Mouse (Mus musculus): Measurements from ENCODE around the gene Gabre. TPM values are rescaled to one million over a fixed set of nuclear protein-coding genes. Genes with fewer than 3 reads are reported as not detected.

Gabre gene
- 0.41 and 0.97 TPM in 2 replicates for polyA plus RNA-seq (2015; fragmentation: Nextera tagmentation; extraction: Ambion mirVana)

GRCm38 (mm10) chrX:72274659-72275371 lies at the start of gene Gabre:
Gene Gabre (minus strand): TSS chrX:72274803.
- 20% methylated on average over 34 of the region's 36 CpGs for WGBS
- H3K9ac ChIP-seq (replicated peaks) = 0 out of 2 replicates have a peak within 1 kb of the TSS, but pooled peaks have one; percentile 36
- H3K4me1 ChIP-seq (replicated peaks) = no peaks in the 10 kb centered on the region

GRCm38 (mm10) chrX:72297812-72298211 lies 23.2 kb upstream of the Gabre start:
- 94% methylated on average over 2 of the region's 2 CpGs for WGBS
- H3K27me3 ChIP-seq = no peaks in the 10 kb centered on the region

More at GRCm38 (mm10) chrX:72274659-72275371, at the start of gene Gabre:
- Histone ChIP-seq H3K36me3 (no peaks in the 10 kb centered on the region), H3K27me3 (no peaks in the 10 kb centered on the region), H3K9me3 (no peaks in the 10 kb centered on the region), H3K4me3 (replicated peaks) (peak within 1 kb of the TSS; percentile 45), H3K27ac (no peak within 1 kb of the TSS), H3K4me2 (replicated peaks) (peak within 1 kb of the TSS; percentile 65)
- peak; percentile 89 for ATAC-seq

GRCm38 (mm10) chrX:72275372-72275663 lies 715 bp upstream of the Gabre start:
- Histone ChIP-seq H3K36me3 (no peaks in the 10 kb centered on the region), H3K27me3 (no peaks in the 10 kb centered on the region), H3K27ac (no peak overlapping the region), H3K4me3 (replicated peaks) (peak overlapping the region; percentile 45; the same call in 1 of the 2 replicates), H3K4me1 (replicated peaks) (no peaks in the 10 kb centered on the region), H3K9me3 (no peaks in the 10 kb centered on the region), H3K4me2 (replicated peaks) (peak overlapping the region; percentile 65), H3K9ac (replicated peaks) (no peak overlapping the region)
- 77% methylated on average over 1 of the region's 1 CpGs for WGBS
- peak; percentile 14; the same call in 1 of the 2 replicates for ATAC-seq

More at GRCm38 (mm10) chrX:72297812-72298211, 23.2 kb upstream of the Gabre start:
- Histone ChIP-seq H3K4me3 (replicated peaks) (no peak overlapping the region), H3K4me1 (replicated peaks) (no peaks in the 10 kb centered on the region), H3K9ac (replicated peaks) (no peak overlapping the region), H3K36me3 (no peaks in the 10 kb centered on the region), H3K9me3 (no peaks in the 10 kb centered on the region), H3K4me2 (replicated peaks) (no peak overlapping the region), H3K27ac (no peak overlapping the region)
- ATAC-seq = no peak

GRCm38 (mm10) chrX:72273966-72274658 lies 491 bp downstream of the Gabre start:
- H3K4me2 ChIP-seq (replicated peaks) = peak overlapping the region; percentile 65
- peak overlapping the region; percentile 45 for H3K4me3 ChIP-seq (replicated peaks)
- H3K27me3 ChIP-seq = no peaks in the 10 kb centered on the region
- no peaks in the 10 kb centered on the region for H3K9me3 ChIP-seq
- H3K4me1 ChIP-seq (replicated peaks) = no peaks in the 10 kb centered on the region
- H3K27ac ChIP-seq = no peak overlapping the region
- no peaks in the 10 kb centered on the region for H3K36me3 ChIP-seq
- H3K9ac ChIP-seq (replicated peaks) = 0 out of 2 replicates have a peak overlapping the region, but pooled peaks have one; percentile 36
- ATAC-seq = peak; percentile 75
- WGBS = 37% methylated on average over 26 of the region's 27 CpGs

GRCm38 (mm10) chrX:72270637-72271036 lies 4.0 kb downstream of the Gabre start:
- no peak overlapping the region for H3K4me2 ChIP-seq (replicated peaks)
- no peaks in the 10 kb centered on the region for H3K27me3 ChIP-seq
- no peak overlapping the region for H3K9ac ChIP-seq (replicated peaks)
- ATAC-seq = 0 out of 2 replicates have a peak, but pooled peaks have one; percentile 19
- no peaks in the 10 kb centered on the region for H3K4me1 ChIP-seq (replicated peaks)
- H3K36me3 ChIP-seq = no peaks in the 10 kb centered on the region
- H3K27ac ChIP-seq = no peak overlapping the region
- H3K4me3 ChIP-seq (replicated peaks) = no peak overlapping the region
- 94% methylated on average over 11 of the region's 11 CpGs for WGBS
- no peaks in the 10 kb centered on the region for H3K9me3 ChIP-seq

GRCm38 (mm10) chrX:72221717-72222116 lies 52.9 kb downstream of the Gabre start, which contains the start of gene Magea4:
Gene Magea4 (plus strand): TSS chrX:72222017.
- Histone ChIP-seq H3K4me1 (replicated peaks) (no peaks in the 10 kb centered on the region), H3K36me3 (no peaks in the 10 kb centered on the region), H3K27me3 (no peaks in the 10 kb centered on the region), H3K9me3 (no peaks in the 10 kb centered on the region), H3K4me2 (replicated peaks) (no peak within 1 kb of the TSS), H3K27ac (no peak within 1 kb of the TSS), H3K4me3 (replicated peaks) (no peak within 1 kb of the TSS), H3K9ac (replicated peaks) (no peak within 1 kb of the TSS)
- no peak for ATAC-seq
- WGBS = 73% methylated on average over 2 of the region's 2 CpGs

MicroRNAs encoded within 50 kb of the gene (microRNA counts, 519-probe panel; counts per million panel counts)
- microRNA mmu-miR-224 (110 counts per million, percentile 56 among the panel's probes with 10 or more counts), microRNA mmu-miR-452 (110 counts per million, percentile 56 among the panel's probes with 10 or more counts)

Small RNA genes within 50 kb of the gene (microRNA-seq; reads per million reads assigned to microRNA genes)
- gene Mir224 (72.2 reads per million, percentile 50 among the genes with 10 or more reads in this experiment), gene Mir452 (44.7 reads per million, percentile 45 among the genes with 10 or more reads in this experiment)

Other genes starting within 250 kb of the Gabre start
- not detected in 2 replicates for gene Magea4, start 52.8 kb downstream of the Gabre start, polyA plus RNA-seq (2015; fragmentation: Nextera tagmentation; extraction: Ambion mirVana)
- not detected in 2 replicates for gene Magea10, start 112.1 kb upstream of the Gabre start, polyA plus RNA-seq (2015; fragmentation: Nextera tagmentation; extraction: Ambion mirVana)

All from midbrain, embryonic 13.5 days (tissue).